Mouse (Mus musculus): ENCODE data around the gene Ntan1. TPM values are rescaled to one million over a fixed set of nuclear protein-coding genes. Genes with fewer than 3 reads are reported as not detected.

Gene Ntan1
- polyA plus RNA-seq (2012; rRNA removed), result 60.7 and 102 TPM in 2 replicates

DNA sequence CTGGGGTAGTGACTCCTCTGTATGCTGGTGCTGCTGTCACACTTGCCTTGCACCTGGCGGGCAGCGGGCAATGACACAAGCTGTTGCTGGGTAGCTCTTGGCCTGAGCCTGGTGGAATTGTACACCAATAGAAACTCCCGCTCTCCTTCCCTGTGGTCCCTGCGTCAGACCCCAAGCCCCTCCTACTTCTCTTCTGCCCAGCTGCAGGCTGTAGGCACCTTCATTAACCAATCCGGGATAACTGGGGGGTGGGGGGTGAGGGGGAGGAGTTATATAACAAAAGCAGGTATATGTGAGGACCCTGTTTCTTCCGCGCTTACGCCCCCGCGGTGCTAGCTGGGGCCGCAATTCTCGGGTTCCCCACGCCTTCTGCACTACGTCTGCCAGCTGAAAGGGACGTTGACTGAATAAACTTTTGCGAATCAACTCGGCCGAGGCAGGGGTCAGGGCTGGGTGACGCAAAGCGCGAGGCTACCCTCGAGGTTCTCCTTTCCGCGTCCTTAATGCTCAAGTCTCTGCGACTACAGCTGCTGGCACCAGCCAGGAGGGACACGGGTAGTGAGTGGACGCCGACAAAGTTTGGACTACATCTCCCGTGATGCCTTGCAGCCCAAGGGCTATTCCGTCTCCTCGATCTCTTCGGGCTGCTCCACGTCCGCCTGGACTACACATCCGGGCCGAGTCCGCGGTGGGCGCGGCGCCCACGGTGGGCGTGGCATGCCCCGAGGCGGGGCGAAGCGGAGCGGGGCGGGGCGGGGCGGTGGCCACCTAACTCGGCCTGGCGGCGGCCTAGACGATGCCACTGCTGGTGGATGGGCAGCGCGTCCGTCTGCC, at the start of gene Ntan1:
Ntan1 (plus strand) TSS at position 286 of the 834 bp plus-strand sequence.

DNA sequence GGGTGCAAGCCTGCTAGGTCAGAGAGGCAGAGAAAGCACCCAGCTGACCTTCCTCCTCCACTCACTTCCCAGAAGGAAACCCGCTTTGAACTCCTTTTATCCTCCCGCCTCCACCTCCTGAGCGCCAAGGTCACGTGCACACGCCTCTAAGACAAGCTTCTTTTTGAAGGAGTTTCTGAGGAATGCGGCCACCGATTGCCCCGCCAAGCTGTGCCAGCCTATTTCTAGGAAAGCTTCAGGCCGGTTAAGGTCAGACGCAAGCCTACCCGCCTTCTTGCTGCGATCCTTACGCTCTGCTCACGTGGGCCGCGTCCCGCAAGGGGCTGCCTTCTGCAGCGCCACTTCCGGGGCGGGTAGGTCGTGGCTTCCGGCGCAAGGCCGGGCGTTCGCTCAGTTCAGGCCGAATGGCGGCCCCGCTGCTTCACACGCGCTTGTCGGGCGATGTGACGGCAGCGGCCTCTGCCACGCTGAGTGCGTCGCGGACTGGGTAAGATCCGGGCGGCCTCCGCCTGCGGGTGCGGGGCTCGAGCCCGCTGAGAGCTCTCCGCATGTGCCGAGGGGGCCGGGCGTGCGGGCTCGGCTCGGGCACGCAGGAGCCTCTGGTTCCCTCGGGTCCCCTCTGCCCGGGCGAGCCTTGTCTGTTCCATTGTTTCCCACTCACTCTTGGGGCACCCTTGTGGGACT, 38.1 kb upstream of the Ntan1 start, which contains the start of gene Rrn3:
Rrn3 (plus strand) TSS at position 356 of the 684 bp plus-strand sequence.

Other genes with a start within 250 kb of the Ntan1 start
- gene Parn, start 150.7 kb upstream of the Ntan1 start, polyA plus RNA-seq (2012; rRNA removed), result 21.0 and 23.4 TPM in 2 replicates
- gene Bfar, start 147.0 kb upstream of the Ntan1 start, polyA plus RNA-seq (2012; rRNA removed), result 43.6 and 48.8 TPM in 2 replicates
- gene 3110001I22Rik, start 146.9 kb upstream of the Ntan1 start, polyA plus RNA-seq (2012; rRNA removed), result 7.1 and 7.2 TPM in 2 replicates
- 0.09 and 0.14 TPM in 2 replicates for gene Pla2g10, start 87.9 kb upstream of the Ntan1 start, polyA plus RNA-seq (2012; rRNA removed)
- 36.6 and 47.3 TPM in 2 replicates for gene Rrn3, start 38.1 kb upstream of the Ntan1 start, polyA plus RNA-seq (2012; rRNA removed)
- gene Pdxdc1, start 84.3 kb downstream of the Ntan1 start, polyA plus RNA-seq (2012; rRNA removed), result 59.5 and 68.5 TPM in 2 replicates
- 1.6 and 3.1 TPM in 2 replicates for gene Mpv17l, start 84.3 kb downstream of the Ntan1 start, polyA plus RNA-seq (2012; rRNA removed)
- gene 2900011O08Rik, start 167.8 kb downstream of the Ntan1 start, polyA plus RNA-seq (2012; rRNA removed), result 13.6 and 17.9 TPM in 2 replicates
- gene Ifitm7, start 168.0 kb downstream of the Ntan1 start, polyA plus RNA-seq (2012; rRNA removed), result 1.3 and 1.4 TPM in 2 replicates

Measured in central nervous system, embryonic 11.5 days (tissue).